Mouse (Mus musculus): ENCODE data around the gene Tada3. TPM values are rescaled to one million over a fixed set of nuclear protein-coding genes. Genes with fewer than 3 reads are reported as not detected.

The Tada3 gene
- total and polyA plus RNA-seq, 2 experiments from 2014 or later = 31.0 to 74.0 TPM

GRCm38 (mm10) chr6:113402094-113402493, 24.4 kb upstream of the Tada3 start:
- TF ChIP-seq CTCF (IDR thresholded peaks at IDR 0.05) = no peak
- no peak for DNase-seq (ENCODE audit: low spot score)
- H3K9ac ChIP-seq (replicated peaks; ENCODE audit: low read length, poor library complexity, severe bottlenecking) = no peak overlapping the region
- H3K4me2 ChIP-seq (ENCODE audit: low read depth, low read length, poor library complexity, severe bottlenecking) = no peak overlapping the region
- no peaks in the 10 kb centered on the region for H3K27me3 ChIP-seq (ENCODE audit: insufficient read depth, low read length)
- no peak overlapping the region for H3K4me3 ChIP-seq (ENCODE audit: low read depth, low read length)
- H3K9me3 ChIP-seq (ENCODE audit: low read length) = no peaks in the 10 kb centered on the region
- no peak for ATAC-seq (ENCODE audit: low FRiP score)
- no peaks in the 10 kb centered on the region for H3K4me1 ChIP-seq (ENCODE audit: insufficient read depth, low read length)
- H3K36me3 ChIP-seq (ENCODE audit: insufficient read depth, low read length) = 0 out of 2 replicates have a peak, but pooled peaks cover 12% of the 10 kb centered on the region
- WGBS = 95% methylated on average over 13 of the region's 13 CpGs
- no peak overlapping the region for H3K27ac ChIP-seq (ENCODE audit: low read depth, low read length)

- Histone ChIP-seq H3K9me3 (ENCODE audit: low read length) (no peaks in the 10 kb centered on the region), H3K9ac (replicated peaks; ENCODE audit: low read length, poor library complexity, severe bottlenecking) (no peak overlapping the region), H3K36me3 (ENCODE audit: insufficient read depth, low read length) (peaks cover 18% of the 10 kb centered on the region), H3K27ac (ENCODE audit: low read depth, low read length) (no peak overlapping the region), H3K4me3 (ENCODE audit: low read depth, low read length) (no peak overlapping the region), H3K4me1 (ENCODE audit: insufficient read depth, low read length) (no peaks in the 10 kb centered on the region), H3K27me3 (ENCODE audit: insufficient read depth, low read length) (no peaks in the 10 kb centered on the region), H3K4me2 (ENCODE audit: low read depth, low read length, poor library complexity, severe bottlenecking) (no peak overlapping the region)
- ATAC-seq (ENCODE audit: low FRiP score) (no peak), DNase-seq (ENCODE audit: low spot score) (no peak)
- TF ChIP-seq CTCF (IDR thresholded peaks at IDR 0.05) = no peak
- 87% methylated on average over 10 of the region's 10 CpGs for WGBS
Observed at GRCm38 (mm10) chr6:113396270-113397030, 18.8 kb upstream of the Tada3 start.

GRCm38 (mm10) chr6:113395501-113395900, 17.8 kb upstream of the Tada3 start:
- no peak for DNase-seq (ENCODE audit: low spot score)

GRCm38 (mm10) chr6:113394811-113395210, 17.1 kb upstream of the Tada3 start:
- no peak for DNase-seq (ENCODE audit: low spot score)
- 95% methylated on average over 11 of the region's 11 CpGs for WGBS
- Histone ChIP-seq H3K9me3 (ENCODE audit: low read length) (no peaks in the 10 kb centered on the region), H3K27me3 (ENCODE audit: insufficient read depth, low read length) (no peaks in the 10 kb centered on the region), H3K9ac (replicated peaks; ENCODE audit: low read length, poor library complexity, severe bottlenecking) (no peak overlapping the region), H3K27ac (ENCODE audit: low read depth, low read length) (no peak overlapping the region), H3K36me3 (ENCODE audit: insufficient read depth, low read length) (peaks cover 14% of the 10 kb centered on the region), H3K4me2 (ENCODE audit: low read depth, low read length, poor library complexity, severe bottlenecking) (no peak overlapping the region), H3K4me1 (ENCODE audit: insufficient read depth, low read length) (no peaks in the 10 kb centered on the region), H3K4me3 (ENCODE audit: low read depth, low read length) (no peak overlapping the region)
- ATAC-seq (ENCODE audit: low FRiP score) = no peak
- no peak for TF ChIP-seq CTCF (IDR thresholded peaks at IDR 0.05)

More at GRCm38 (mm10) chr6:113395501-113395900, 17.8 kb upstream of the Tada3 start:
- no peak overlapping the region for H3K4me2 ChIP-seq (ENCODE audit: low read depth, low read length, poor library complexity, severe bottlenecking)
- H3K27ac ChIP-seq (ENCODE audit: low read depth, low read length) = no peak overlapping the region
- H3K9ac ChIP-seq (replicated peaks; ENCODE audit: low read length, poor library complexity, severe bottlenecking) = no peak overlapping the region
- no peaks in the 10 kb centered on the region for H3K4me1 ChIP-seq (ENCODE audit: insufficient read depth, low read length)
- H3K27me3 ChIP-seq (ENCODE audit: insufficient read depth, low read length) = no peaks in the 10 kb centered on the region
- no peaks in the 10 kb centered on the region for H3K9me3 ChIP-seq (ENCODE audit: low read length)
- TF ChIP-seq CTCF (IDR thresholded peaks at IDR 0.05) = no peak
- ATAC-seq (ENCODE audit: low FRiP score) = no peak
- H3K36me3 ChIP-seq (ENCODE audit: insufficient read depth, low read length) = peaks cover 12% of the 10 kb centered on the region
- 91% methylated on average over 6 of the region's 6 CpGs for WGBS
- no peak overlapping the region for H3K4me3 ChIP-seq (ENCODE audit: low read depth, low read length)

GRCm38 (mm10) chr6:113393951-113394350, 16.3 kb upstream of the Tada3 start:
- 90% methylated on average over 6 of the region's 6 CpGs for WGBS
- DNase-seq (ENCODE audit: low spot score) = no peak
- TF ChIP-seq CTCF (IDR thresholded peaks at IDR 0.05) = no peak
- ATAC-seq (ENCODE audit: low FRiP score) = no peak
- Histone ChIP-seq H3K9ac (replicated peaks; ENCODE audit: low read length, poor library complexity, severe bottlenecking) (no peak overlapping the region), H3K4me2 (ENCODE audit: low read depth, low read length, poor library complexity, severe bottlenecking) (no peak overlapping the region), H3K9me3 (ENCODE audit: low read length) (no peaks in the 10 kb centered on the region), H3K4me3 (ENCODE audit: low read depth, low read length) (no peak overlapping the region), H3K36me3 (ENCODE audit: insufficient read depth, low read length) (peaks cover 22% of the 10 kb centered on the region), H3K4me1 (ENCODE audit: insufficient read depth, low read length) (no peaks in the 10 kb centered on the region), H3K27ac (ENCODE audit: low read depth, low read length) (no peak overlapping the region), H3K27me3 (ENCODE audit: insufficient read depth, low read length) (no peaks in the 10 kb centered on the region)

- DNase-seq (ENCODE audit: low spot score) (peak; percentile 79), ATAC-seq (ENCODE audit: low FRiP score) (peak; percentile 86)
- Histone ChIP-seq H3K4me3 (ENCODE audit: low read depth, low read length) (peak overlapping the region; percentile 36), H3K4me1 (ENCODE audit: insufficient read depth, low read length) (no peaks in the 10 kb centered on the region), H3K4me2 (ENCODE audit: low read depth, low read length, poor library complexity, severe bottlenecking) (peak overlapping the region; percentile 57), H3K9ac (replicated peaks; ENCODE audit: low read length, poor library complexity, severe bottlenecking) (peak overlapping the region; percentile 72), H3K27ac (ENCODE audit: low read depth, low read length) (peak overlapping the region; percentile 19), H3K27me3 (ENCODE audit: insufficient read depth, low read length) (no peaks in the 10 kb centered on the region), H3K36me3 (ENCODE audit: insufficient read depth, low read length) (peaks cover 29% of the 10 kb centered on the region), H3K9me3 (ENCODE audit: low read length) (no peaks in the 10 kb centered on the region)
- no peak for TF ChIP-seq CTCF (IDR thresholded peaks at IDR 0.05)
- WGBS = 2% methylated on average over 40 of the region's 51 CpGs
Observed at GRCm38 (mm10) chr6:113392387-113393071, 14.8 kb upstream of the Tada3 start.
